Mouse (Mus musculus): ENCODE measurements at regions not wholly inside any gene's neighbourhood (a gene's known extent, or its start where the extent isn't known, plus 50 kb on each side); places are given as distances from the start of the nearest gene placed in this dataset.

DNA sequence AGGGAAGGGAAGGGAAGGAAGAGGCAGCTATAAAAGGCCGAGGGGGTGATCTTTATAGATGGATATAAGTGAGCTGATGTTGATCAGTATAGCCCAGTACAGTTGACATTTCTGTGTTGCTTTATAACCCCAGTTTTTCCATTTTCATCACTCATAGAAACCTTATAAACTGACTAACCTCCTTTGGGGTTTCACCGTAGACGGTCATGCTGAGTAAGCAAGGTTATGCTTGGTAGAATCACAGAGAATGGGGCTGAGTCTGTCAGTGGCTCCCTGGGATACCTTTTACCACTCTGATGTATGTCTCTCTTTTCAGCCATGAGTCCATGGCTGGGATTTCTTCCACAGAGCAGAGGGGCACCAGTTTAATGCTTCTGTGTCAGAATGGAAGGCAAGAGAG lies 345.9 kb upstream of the Lrrc3b start:
- TF ChIP-seq CTCF (IDR thresholded peaks at IDR 0.05; ENCODE audit: low read depth, low read length), result no peak
- TF ChIP-seq EP300 (IDR thresholded peaks at IDR 0.05; ENCODE audit: insufficient read depth, low read depth, low read length), result no peak
